Mouse (Mus musculus) layer of hippocampus, adult 18-20 months (tissue): ENCODE results near the gene Dcdc2b. TPM values are rescaled to one million over a fixed set of nuclear protein-coding genes. Genes with fewer than 3 reads are reported as not detected.
A peak's percentile ranks its signal among the peaks of the same experiment; 100 is the strongest.

Experiments
- DNase-seq, 2 experiments: peaks; one replicate each; pipeline ENCODE4 v3.0.0; 2022; ENCODE audit warnings: low spot score in 2 of 2
- total RNA-seq, 2 experiments: library from RNA; stranded (reverse); gene quantifications; 2 replicates each; pipeline ENCODE4 v1.2.3; 2021

Gene Dcdc2b
- total RNA-seq, 2 experiments from 2014 or later, result 5.6 to 6.2 TPM

- no peak for DNase-seq
Measured at GRCm38 (mm10) chr4:129622120-129622802, 8.2 kb upstream of the Dcdc2b start.

- DNase-seq, result no peak
Measured at GRCm38 (mm10) chr4:129621283-129621841, 7.3 kb upstream of the Dcdc2b start.

- no peak for DNase-seq
Measured at GRCm38 (mm10) chr4:129620419-129621282, 6.6 kb upstream of the Dcdc2b start.

GRCm38 (mm10) chr4:129618786-129619691 is 5.0 kb upstream of the Dcdc2b start, which contains the start of gene Iqcc:
TSS of gene Iqcc (minus strand) at chr4:129619099.
- DNase-seq, result peak; percentile 95 to 98

GRCm38 (mm10) chr4:129618031-129618430 is 4.0 kb upstream of the Dcdc2b start:
- DNase-seq, result no peak

- no peak for DNase-seq
Measured at GRCm38 (mm10) chr4:129617121-129617641, 3.1 kb upstream of the Dcdc2b start.

- DNase-seq, result no peak
Measured at GRCm38 (mm10) chr4:129616631-129617030, 2.6 kb upstream of the Dcdc2b start.

- no peak for DNase-seq
Measured at GRCm38 (mm10) chr4:129615801-129616290, 1.8 kb upstream of the Dcdc2b start.

GRCm38 (mm10) chr4:129610472-129610871 is 3.6 kb downstream of the Dcdc2b start:
- DNase-seq, result no peak

- DNase-seq, result no peak
Measured at GRCm38 (mm10) chr4:129610026-129610425, 4.0 kb downstream of the Dcdc2b start.

GRCm38 (mm10) chr4:129609139-129609631 is 4.9 kb downstream of the Dcdc2b start:
- DNase-seq, result no peak

GRCm38 (mm10) chr4:129608426-129609025 is 5.5 kb downstream of the Dcdc2b start:
- DNase-seq, result peak; percentile 70 to 85

- peak; percentile 80 to 88 for DNase-seq
Measured at GRCm38 (mm10) chr4:129600233-129601158, 13.6 kb downstream of the Dcdc2b start, which contains the start of the genes Eif3i and Tmem234. TSS of gene Eif3i (minus strand) at chr4:129600648. TSS of gene Tmem234 (plus strand) at chr4:129600668.

GRCm38 (mm10) chr4:129588865-129589264 is 25.2 kb downstream of the Dcdc2b start:
- no peak for DNase-seq

- DNase-seq, result no peak
Measured at GRCm38 (mm10) chr4:129586943-129587342, 27.1 kb downstream of the Dcdc2b start.

GRCm38 (mm10) chr4:129585773-129586172 is 28.3 kb downstream of the Dcdc2b start:
- no peak for DNase-seq

GRCm38 (mm10) chr4:129584884-129585608 is 29.0 kb downstream of the Dcdc2b start:
- DNase-seq, result peak; percentile 64 to 92

GRCm38 (mm10) chr4:129584370-129584769 is 29.7 kb downstream of the Dcdc2b start:
- DNase-seq, result no peak
